Mouse (Mus musculus): ENCODE data around the gene Plrg1.

Gene Plrg1

GRCm38 (mm10) chr3:83055281-83056038 lies at the start of gene Plrg1:
Plrg1 (plus strand) TSS chr3:83055522.
- DNase-seq (ENCODE audit: extremely low read depth, insufficient read length, low spot score), result peak; percentile 99

- no peak for DNase-seq (ENCODE audit: extremely low read depth, insufficient read length, low spot score)
These were observed 47.8 kb upstream of the Plrg1 start, which contains the start of gene Fgg for GRCm38 (mm10) chr3:83007557-83007956. Fgg (plus strand) TSS chr3:83007724.

DNA sequence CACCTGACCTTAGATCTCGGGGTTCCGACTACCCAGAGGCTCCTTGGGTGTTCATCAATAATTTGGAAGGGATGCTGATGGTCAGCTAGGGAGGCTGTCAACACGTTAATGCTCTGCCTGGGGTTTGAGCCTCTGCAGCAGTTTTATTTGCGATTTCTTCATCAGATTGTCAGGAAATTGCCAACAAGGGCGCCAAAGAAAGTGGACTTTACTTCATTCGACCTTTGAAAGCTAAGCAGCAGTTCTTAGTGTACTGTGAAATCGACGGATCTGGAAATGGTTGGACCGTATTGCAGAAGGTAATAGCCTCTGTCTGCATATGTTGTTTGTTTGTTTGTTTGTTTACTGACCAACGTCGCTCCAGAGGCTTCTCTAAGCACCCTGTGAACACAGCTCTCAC lies 45.0 kb upstream of the Plrg1 start:
- DNase-seq (ENCODE audit: extremely low read depth, insufficient read length, low spot score), result no peak

GRCm38 (mm10) chr3:83011136-83011535 lies 44.2 kb upstream of the Plrg1 start:
- no peak for DNase-seq (ENCODE audit: extremely low read depth, insufficient read length, low spot score)

DNA sequence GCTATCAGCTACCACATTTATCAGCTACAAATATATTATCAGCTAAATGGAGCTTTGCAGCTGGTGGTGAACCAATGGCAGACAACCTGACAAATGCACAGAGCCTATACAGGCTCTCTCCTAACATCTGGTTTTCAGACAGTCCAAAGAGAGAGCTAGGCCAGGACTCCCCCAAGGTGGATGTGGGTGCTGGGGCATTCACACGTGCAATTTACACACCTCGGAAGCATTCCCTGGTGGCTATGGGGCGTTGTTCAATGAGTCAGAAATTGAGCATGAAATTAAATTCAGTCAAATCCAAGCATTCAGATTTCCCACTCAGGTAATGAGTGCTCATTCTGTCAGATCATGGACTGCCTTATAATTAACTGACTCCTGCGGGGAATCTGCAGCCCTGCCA lies 43.8 kb upstream of the Plrg1 start:
- DNase-seq (ENCODE audit: extremely low read depth, insufficient read length, low spot score), result no peak

DNA sequence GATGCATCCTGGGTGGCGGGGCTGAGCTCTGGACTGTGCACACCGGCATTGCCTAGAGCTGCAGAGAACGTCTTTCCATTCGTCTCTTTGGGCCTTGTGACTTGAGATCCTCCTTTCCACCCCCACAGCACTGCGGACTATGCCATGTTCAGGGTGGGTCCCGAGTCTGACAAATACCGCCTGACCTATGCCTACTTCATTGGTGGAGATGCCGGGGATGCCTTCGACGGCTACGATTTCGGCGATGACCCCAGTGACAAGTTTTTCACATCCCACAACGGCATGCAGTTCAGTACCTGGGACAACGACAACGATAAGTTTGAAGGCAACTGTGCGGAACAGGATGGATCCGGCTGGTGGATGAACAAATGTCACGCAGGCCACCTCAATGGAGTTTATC lies 42.7 kb upstream of the Plrg1 start:
- DNase-seq (ENCODE audit: extremely low read depth, insufficient read length, low spot score), result no peak

DNA sequence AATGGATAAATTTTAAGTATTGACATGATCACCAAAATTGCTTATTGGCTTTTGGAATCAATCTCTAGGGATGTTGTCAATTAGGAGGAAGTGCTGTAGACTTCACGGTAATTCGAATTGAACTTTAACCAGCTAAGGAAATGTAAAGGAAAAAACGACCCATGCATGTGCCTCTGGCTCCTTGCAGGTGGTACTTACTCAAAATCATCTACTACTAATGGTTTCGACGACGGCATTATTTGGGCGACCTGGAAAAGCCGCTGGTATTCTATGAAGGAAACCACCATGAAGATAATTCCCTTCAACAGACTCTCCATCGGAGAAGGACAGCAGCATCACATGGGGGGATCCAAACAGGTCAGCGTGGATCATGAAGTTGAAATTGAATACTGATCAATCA lies 41.4 kb upstream of the Plrg1 start:
- DNase-seq (ENCODE audit: extremely low read depth, insufficient read length, low spot score), result no peak

GRCm38 (mm10) chr3:83016236-83016635 lies 39.1 kb upstream of the Plrg1 start:
- no peak for DNase-seq (ENCODE audit: extremely low read depth, insufficient read length, low spot score)

GRCm38 (mm10) chr3:83020387-83020786 lies 34.9 kb upstream of the Plrg1 start:
- no peak for DNase-seq (ENCODE audit: extremely low read depth, insufficient read length, low spot score)

DNA sequence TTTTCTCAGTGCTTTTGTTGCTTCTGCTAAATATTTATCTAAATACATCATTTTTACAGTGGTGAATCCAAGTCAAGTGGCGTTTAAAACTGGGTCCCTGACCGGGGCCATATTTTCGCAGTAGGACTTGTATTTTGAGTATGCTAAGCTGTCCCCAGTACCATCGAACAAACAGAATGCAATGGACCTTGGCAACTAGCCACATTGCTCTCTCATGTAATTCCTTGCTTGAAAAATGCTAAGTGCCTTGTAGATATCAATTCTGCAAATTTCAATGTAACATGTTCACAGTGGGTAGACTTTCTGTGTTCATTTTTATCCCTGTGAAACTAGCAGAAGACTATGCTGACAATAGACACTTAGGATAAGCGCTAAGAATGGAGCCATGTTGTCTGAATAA lies 34.1 kb upstream of the Plrg1 start:
- DNase-seq (ENCODE audit: extremely low read depth, insufficient read length, low spot score), result no peak

DNA sequence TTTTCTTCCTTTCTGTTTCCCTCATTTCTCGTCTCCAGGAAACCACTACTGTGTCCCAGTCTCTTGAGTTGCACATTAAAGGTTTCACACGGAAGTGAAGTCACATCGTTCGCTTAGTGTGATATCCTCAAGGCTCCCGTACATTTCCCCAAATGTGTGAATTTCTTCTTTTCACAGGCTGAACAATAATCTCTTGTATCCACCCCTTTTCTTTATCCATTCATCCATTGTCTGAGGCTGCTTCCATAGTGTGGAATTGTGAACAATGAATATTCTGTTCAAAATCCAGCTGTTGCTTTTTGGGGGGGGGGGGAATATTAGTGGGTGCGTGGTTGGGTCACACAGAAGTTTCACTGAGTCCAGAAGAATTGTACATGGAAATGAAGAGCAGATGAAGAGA lies 30.3 kb upstream of the Plrg1 start:
- DNase-seq (ENCODE audit: extremely low read depth, insufficient read length, low spot score), result no peak

DNA sequence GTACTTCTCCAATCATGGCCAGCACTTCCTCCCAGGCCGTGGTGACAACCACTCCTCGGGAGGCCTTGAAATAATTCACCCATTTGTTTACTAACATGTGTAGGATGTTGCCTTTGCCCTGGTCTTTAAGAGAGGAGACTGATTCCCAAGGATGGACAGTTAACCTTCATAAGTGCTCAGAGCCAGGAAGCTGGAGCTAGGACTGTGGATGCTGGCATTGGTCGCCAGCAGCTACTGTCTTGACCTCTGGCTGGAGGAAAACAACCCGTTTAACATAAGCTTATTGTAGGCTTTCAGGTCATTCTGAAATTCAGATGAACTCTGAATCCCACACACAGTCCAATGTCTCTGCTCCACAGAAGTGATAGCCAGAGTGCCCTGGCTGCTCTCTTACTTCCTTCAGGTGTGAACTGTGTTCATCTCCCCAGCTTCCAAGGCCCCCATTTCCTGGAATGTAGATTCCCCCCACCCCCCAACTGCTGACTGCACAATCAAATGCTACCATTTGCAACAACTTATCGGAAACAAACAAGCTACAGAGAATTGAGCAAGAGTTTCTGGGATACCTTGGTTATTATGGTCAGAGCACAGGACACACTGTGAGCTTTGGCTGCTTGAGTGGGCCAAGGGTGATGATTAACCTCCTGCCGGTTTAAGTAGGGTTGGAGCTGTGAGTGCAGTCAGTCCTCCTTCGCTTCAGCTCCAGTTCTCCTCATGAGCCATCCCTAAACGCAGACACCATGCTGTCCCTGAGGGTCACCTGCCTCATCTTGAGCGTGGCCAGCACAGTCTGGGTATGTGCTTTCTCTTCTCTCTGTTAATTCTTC lies 29.6 kb upstream of the Plrg1 start, which contains the start of gene Fga:
Fga (plus strand) TSS at position 602 of the 827 bp plus-strand sequence.
- DNase-seq (ENCODE audit: extremely low read depth, insufficient read length, low spot score), result no peak

GRCm38 (mm10) chr3:83027546-83028251 lies 27.6 kb upstream of the Plrg1 start:
- no peak for DNase-seq (ENCODE audit: extremely low read depth, insufficient read length, low spot score)

DNA sequence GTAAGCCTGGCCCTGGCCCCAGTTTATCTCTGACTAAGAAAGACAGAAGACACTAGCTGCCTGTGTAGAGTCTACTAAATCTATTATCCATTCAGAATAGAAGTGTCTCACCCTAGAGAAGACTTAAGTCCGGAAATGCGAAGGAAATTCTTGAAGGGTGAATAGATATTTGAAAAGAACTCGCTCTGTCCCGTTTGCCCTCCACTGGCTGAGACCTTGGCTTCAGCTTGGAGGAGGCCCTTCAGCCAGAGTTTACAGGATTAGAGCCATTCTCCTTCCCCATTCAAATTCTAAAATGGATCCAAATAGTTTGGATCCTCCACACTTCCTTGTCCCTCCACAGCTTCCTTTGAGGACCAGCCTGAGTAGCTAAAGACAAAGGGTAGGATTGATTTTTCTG lies 25.0 kb upstream of the Plrg1 start:
- no peak for DNase-seq (ENCODE audit: extremely low read depth, insufficient read length, low spot score)

- DNase-seq (ENCODE audit: extremely low read depth, insufficient read length, low spot score), result no peak
These were observed 22.5 kb upstream of the Plrg1 start for GRCm38 (mm10) chr3:83032746-83033308.

- DNase-seq (ENCODE audit: extremely low read depth, insufficient read length, low spot score), result no peak
These were observed 21.5 kb upstream of the Plrg1 start for GRCm38 (mm10) chr3:83033801-83034200.

DNA sequence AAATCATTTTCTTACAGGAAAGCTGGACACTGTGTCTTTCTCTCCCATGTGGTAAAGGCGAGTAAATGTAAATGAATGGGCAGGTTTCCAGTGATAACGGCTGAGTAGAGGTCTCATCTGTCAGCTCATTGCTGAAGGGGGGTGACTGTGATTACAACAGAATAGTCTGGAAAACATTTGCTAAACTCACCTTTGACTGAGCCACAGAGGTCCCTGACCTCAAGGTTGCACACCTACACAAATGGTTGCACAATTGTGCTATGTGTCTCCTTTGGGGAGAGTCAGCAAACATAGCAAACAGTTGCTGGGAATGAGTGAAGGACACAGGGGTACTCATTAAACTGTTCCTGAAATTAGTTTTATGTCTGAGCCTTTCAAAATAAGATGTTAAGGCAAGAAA lies 16.5 kb upstream of the Plrg1 start:
- DNase-seq (ENCODE audit: extremely low read depth, insufficient read length, low spot score), result no peak

GRCm38 (mm10) chr3:83039666-83040065 lies 15.7 kb upstream of the Plrg1 start:
- no peak for DNase-seq (ENCODE audit: extremely low read depth, insufficient read length, low spot score)

GRCm38 (mm10) chr3:83042451-83042850 lies 12.9 kb upstream of the Plrg1 start:
- no peak for DNase-seq (ENCODE audit: extremely low read depth, insufficient read length, low spot score)

- DNase-seq (ENCODE audit: extremely low read depth, insufficient read length, low spot score), result no peak
These were observed 8.7 kb upstream of the Plrg1 start for GRCm38 (mm10) chr3:83046649-83047048.

GRCm38 (mm10) chr3:83049680-83050079 lies 5.6 kb upstream of the Plrg1 start, which contains the start of gene Fgb:
Fgb (minus strand) TSS chr3:83049863.
- no peak for DNase-seq (ENCODE audit: extremely low read depth, insufficient read length, low spot score)
